Mouse (Mus musculus) liver, embryonic 14.5 days (tissue): ENCODE results near the gene Amigo3. TPM values are rescaled to one million over a fixed set of nuclear protein-coding genes. Genes with fewer than 3 reads are reported as not detected.
A peak's percentile ranks its signal among the peaks of the same experiment; 100 is the strongest.

Source experiments
- ATAC-seq: fragments of 200-750 bp; cut with Nextera tagmentation; 2 replicates; pipeline ENCODE4 v1.8.0; 2017; ENCODE audit warnings: moderate number of reproducible peaks, mild to moderate bottlenecking, moderate library complexity; ENCODE audit not compliant: insufficient read depth
- DNase-seq, 3 experiments: peaks; one replicate each; pipeline ENCODE4 v3.0.0-alpha.2; 2012 to 2013; ENCODE audit warnings: low read depth in 3 of 3, low spot score in 3 of 3
- H3K27ac ChIP-seq: fragments of 300-500 bp; sonication (generic); 2 replicates; pipeline ENCODE4 v1.5.1; 2014; ENCODE audit warnings: moderate library complexity, mild to moderate bottlenecking, control low read depth, inconsistent platforms
- H3K27me3 ChIP-seq: fragments of 300-500 bp; sonication (generic); 2 replicates; pipeline ENCODE4 v1.6.1; 2014; ENCODE audit warnings: mild to moderate bottlenecking, low read length, moderate library complexity; ENCODE audit not compliant: control insufficient read depth, insufficient read depth
- H3K36me3 ChIP-seq: fragments of 300-500 bp; sonication (generic); replicated peaks from 2 replicates; pipeline ENCODE4 v1.6.1; 2014; ENCODE audit warnings: low read depth; ENCODE audit not compliant: control insufficient read depth, insufficient read depth
- H3K4me1 ChIP-seq, 2 experiments: fragments of 200-500 bp in 1 of 2; fragments of 300-500 bp in 1 of 2; sonication (generic) in 1 of 2; replicated peaks; 2 replicates each; pipeline ENCODE4 v1.6.1; 2012 to 2014; ENCODE audit warnings: antibody characterized with exemption in 1 of 2, inconsistent platforms in 1 of 2, low read length in 1 of 2; ENCODE audit not compliant: control insufficient read depth in 2 of 2, insufficient read depth in 2 of 2
- H3K4me2 ChIP-seq: fragments of 300-500 bp; sonication (generic); 2 replicates; pipeline ENCODE4 v1.6.1; 2014; ENCODE audit warnings: low read depth, mild to moderate bottlenecking, control low read depth, moderate library complexity
- H3K4me3 ChIP-seq, 2 experiments: fragments of 200-500 bp in 1 of 2; fragments of 300-500 bp in 1 of 2; sonication (generic) in 1 of 2; 2 replicates each; pipeline ENCODE4 v1.5.1; 2012 to 2014; ENCODE audit warnings: low read depth in 2 of 2, low read length in 2 of 2, mild to moderate bottlenecking in 2 of 2, control low read depth in 1 of 2, inconsistent platforms in 1 of 2, moderate library complexity in 1 of 2; ENCODE audit not compliant: insufficient read depth in 1 of 2
- H3K9ac ChIP-seq: fragments of 300-500 bp; sonication (generic); replicated peaks from 2 replicates; pipeline ENCODE4 v1.6.1; 2014; ENCODE audit warnings: mild to moderate bottlenecking, control low read depth, moderate library complexity
- H3K9me3 ChIP-seq: fragments of 300-500 bp; sonication (generic); 2 replicates; pipeline ENCODE4 v1.6.1; 2016; ENCODE audit warnings: low read length, mixed read lengths; ENCODE audit not compliant: control insufficient read depth
- CTCF ChIP-seq: IDR thresholded peaks from 2 replicates; pipeline ENCODE4 v1.5.1; 2016; ENCODE audit warnings: antibody characterized with exemption, low read depth, control low read depth
- EP300 ChIP-seq: IDR thresholded peaks from 2 replicates; pipeline ENCODE4 v1.6.1; 2016; ENCODE audit warnings: antibody characterized with exemption, low read depth
- WGBS: fragments of 180-500 bp; shearing (Covaris S2); extraction: QIAGEN DNeasy Blood & Tissue Kit; methylation state at CpG from one replicate; pipeline ENCODE4 v1.1.7; 2014; ENCODE audit not compliant: insufficient replicate concordance; 5-methylcytosine and 5-hydroxymethylcytosine counted together
- polyA plus RNA-seq, 2 experiments: library from polyadenylated mRNA; depleted of rRNA in 1 of 2; stranded (reverse) in 1 of 2; unstranded in 1 of 2; fragments of >200 nt; fragmentation: Nextera tagmentation in 1 of 2; extraction: Ambion mirVana in 1 of 2; gene quantifications; 2 replicates each; pipeline versions ENCODE4 v1.2.1 to v1.2.3; 2012 to 2014

The Amigo3 gene
- polyA plus RNA-seq, 2 experiments = 0.51 to 0.89 TPM

DNA sequence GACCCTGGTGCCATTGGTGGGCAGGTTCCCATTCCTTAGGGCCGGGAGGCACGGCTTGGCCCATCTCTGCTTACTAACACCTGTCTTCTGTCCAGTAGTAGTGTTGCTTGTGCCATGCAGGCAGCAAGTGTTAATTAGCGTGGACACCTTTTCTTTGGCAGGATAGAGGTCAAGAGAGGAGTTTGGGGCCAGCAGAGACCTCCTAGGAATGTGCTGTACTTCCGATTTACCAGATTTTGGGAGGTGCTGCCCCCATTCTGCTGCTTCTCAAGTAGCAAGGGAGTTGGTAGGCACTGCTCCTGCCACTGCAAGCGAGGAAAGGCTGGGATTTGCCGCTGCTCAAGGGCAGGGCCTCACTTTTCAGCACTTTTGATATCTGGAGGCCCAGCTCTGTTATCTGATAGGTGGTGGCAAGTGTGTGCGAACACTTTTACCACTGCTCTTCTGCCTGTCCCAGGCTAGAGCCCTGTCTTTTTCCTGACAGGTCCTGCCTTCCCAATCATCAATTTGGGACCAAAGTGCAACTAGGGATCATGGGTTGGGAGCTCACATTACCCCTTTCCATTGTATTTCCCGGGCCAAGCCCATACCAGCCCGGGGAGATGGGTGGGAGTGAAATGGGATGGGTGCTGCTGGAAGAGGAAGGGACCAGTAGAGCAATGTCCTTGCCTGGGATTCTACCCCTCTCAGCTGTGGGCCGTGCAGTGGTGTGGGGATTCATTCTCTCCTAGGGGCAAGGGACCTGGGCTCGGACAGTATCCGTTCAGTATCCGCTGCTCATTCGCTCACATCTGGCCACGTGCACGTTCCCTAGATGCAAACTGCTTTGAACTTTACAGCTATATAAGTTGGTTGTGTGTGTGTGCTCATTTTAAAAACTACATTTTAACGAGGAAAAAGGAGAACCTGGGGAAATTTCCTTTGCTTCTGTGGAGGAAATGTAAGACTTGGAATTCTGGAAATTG is 5.1 kb upstream of the Amigo3 start:
- DNase-seq = peak; percentile 52 to 63 (median 54)

GRCm38 (mm10) chr9:108048566-108048955 is 4.4 kb upstream of the Amigo3 start:
- DNase-seq = peak in 2 of 3 experiments; percentile 31 to 50
- Histone ChIP-seq H3K36me3 (peaks cover 57% of the 10 kb centered on the region), H3K9me3 (no peaks in the 10 kb centered on the region), H3K4me3 (peak overlapping the region; percentile 57 to 66), H3K9ac (peak overlapping the region; percentile 67), H3K27ac (peak overlapping the region; percentile 92), H3K4me2 (peak overlapping the region; percentile 98), H3K27me3 (no peaks in the 10 kb centered on the region), H3K4me1 (peaks cover 22 to 36% of the 10 kb centered on the region in 2 experiments)
- TF ChIP-seq CTCF = no peak
- no peak for TF ChIP-seq EP300
- 2% methylated on average over 19 of the region's 19 CpGs for WGBS
- peak; percentile 9 for ATAC-seq

More for the DNA sequence above, 5.1 kb upstream of the Amigo3 start:
- WGBS = 34% methylated on average over 17 of the region's 17 CpGs
- TF ChIP-seq CTCF = no peak; the same call in 1 of the 2 replicates
- TF ChIP-seq EP300 = no peak
- peak; percentile 9; the same call in 1 of the 2 replicates for ATAC-seq
- Histone ChIP-seq H3K27me3 (no peaks in the 10 kb centered on the region), H3K27ac (peak overlapping the region; percentile 92), H3K4me1 (peaks cover 22 to 32% of the 10 kb centered on the region in 2 experiments), H3K4me3 (peak overlapping the region; percentile 57 to 66), H3K9me3 (no peaks in the 10 kb centered on the region), H3K4me2 (peak overlapping the region; percentile 98), H3K9ac (peak overlapping the region; percentile 67), H3K36me3 (peaks cover 62% of the 10 kb centered on the region)

DNA sequence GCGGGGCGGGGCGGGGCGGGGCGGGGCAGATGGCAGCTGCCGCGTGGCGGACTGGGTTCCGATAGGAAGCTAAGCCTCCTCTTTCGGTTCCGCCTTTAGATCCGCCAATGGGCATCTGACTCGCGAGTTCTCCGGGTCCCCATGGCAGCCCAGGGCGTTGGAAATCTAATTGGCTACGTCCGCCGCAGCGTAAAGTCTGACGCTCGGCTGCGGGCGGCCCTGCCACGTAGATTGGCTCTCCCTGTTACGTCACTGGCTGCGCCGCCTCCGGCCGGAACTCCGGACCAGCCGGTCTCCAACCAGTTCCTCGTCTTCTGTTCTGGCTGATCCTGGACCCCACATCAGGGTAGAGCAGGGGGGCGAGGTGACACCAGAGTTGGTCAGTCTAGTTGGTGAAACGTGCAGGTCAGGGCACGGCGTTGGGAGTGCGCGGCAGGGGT is 3.9 kb upstream of the Amigo3 start, which contains the start of gene Gmppb:
Gmppb (plus strand) TSS at position 227 of the 440 bp plus-strand sequence.
- DNase-seq = peak; percentile 98 to 99 (median 98)
- Histone ChIP-seq H3K4me1 (peaks cover 22 to 36% of the 10 kb centered on the region in 2 experiments), H3K4me3 (peak within 1 kb of the TSS; percentile 75 to 85), H3K27ac (peak within 1 kb of the TSS; percentile 92), H3K27me3 (no peaks in the 10 kb centered on the region), H3K9me3 (no peaks in the 10 kb centered on the region), H3K4me2 (peak within 1 kb of the TSS; percentile 98), H3K9ac (peak within 1 kb of the TSS; percentile 74), H3K36me3 (peaks cover 60% of the 10 kb centered on the region)
- ATAC-seq = peak; percentile 91
- TF ChIP-seq EP300 (no peak), CTCF (no peak; the same call in 1 of the 2 replicates)
- WGBS = under 1% methylated on average over 34 of the region's 39 CpGs

DNA sequence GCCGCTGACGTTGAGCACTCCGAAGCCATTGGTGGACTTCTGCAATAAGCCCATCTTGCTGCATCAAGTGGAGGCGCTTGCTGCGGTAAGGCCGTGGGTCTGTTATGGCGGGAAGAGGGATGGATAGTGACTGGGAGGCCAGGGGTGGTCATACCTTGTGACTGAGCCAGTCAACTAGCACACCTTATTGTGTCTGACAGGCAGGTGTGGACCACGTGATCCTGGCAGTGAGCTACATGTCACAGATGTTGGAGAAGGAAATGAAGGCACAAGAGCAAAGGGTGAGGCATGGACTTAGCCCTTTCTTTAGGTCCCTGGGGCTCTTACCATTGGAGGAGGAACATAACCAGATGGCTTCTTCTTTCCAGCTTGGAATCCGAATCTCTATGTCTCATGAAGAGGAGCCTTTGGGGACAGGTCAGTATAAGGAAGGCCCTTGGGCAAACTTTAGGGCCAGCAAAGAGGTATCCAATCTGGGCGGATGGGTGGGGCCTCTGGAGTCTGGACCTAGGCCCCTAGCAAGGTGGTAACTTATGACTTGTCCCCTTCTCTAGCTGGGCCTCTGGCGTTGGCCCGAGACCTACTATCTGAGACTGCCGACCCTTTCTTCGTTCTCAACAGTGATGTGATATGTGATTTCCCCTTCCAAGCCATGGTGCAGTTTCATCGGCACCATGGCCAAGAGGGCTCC is 3.3 kb upstream of the Amigo3 start:
- H3K27ac ChIP-seq = peak overlapping the region; percentile 58
- no peaks in the 10 kb centered on the region for H3K9me3 ChIP-seq
- WGBS = 32% methylated on average over 15 of the region's 15 CpGs
- TF ChIP-seq EP300 = no peak
- no peak for TF ChIP-seq CTCF
- peak; percentile 0; the same call in 1 of the 2 replicates for ATAC-seq
- no peak for DNase-seq
- peaks cover 22 to 36% of the 10 kb centered on the region in 2 experiments for H3K4me1 ChIP-seq
- peak overlapping the region; percentile 74 for H3K9ac ChIP-seq
- peak overlapping the region; percentile 75 to 85 for H3K4me3 ChIP-seq
- peaks cover 64% of the 10 kb centered on the region for H3K36me3 ChIP-seq
- peak overlapping the region; percentile 98 for H3K4me2 ChIP-seq
- no peaks in the 10 kb centered on the region for H3K27me3 ChIP-seq
